Mouse (Mus musculus) spleen, adult 2 months (tissue): ENCODE measurements around the gene Sectm1a.

ENCODE experiments used
- CTCF ChIP-seq: fragments of 200-500 bp; IDR thresholded peaks from 2 replicates; pipeline ENCODE4 v1.5.1; 2011; ENCODE audit warnings: mild to moderate bottlenecking, inconsistent platforms; ENCODE audit not compliant: insufficient read depth, insufficient read length, insufficient replicate concordance; ENCODE audit errors: extremely low read depth
- POLR2A ChIP-seq: fragments of 200-500 bp; IDR thresholded peaks from 2 replicates; pipeline ENCODE4 v1.6.1; 2011; ENCODE audit warnings: low read depth, low read length, inconsistent platforms

GRCm38 (mm10) chr11:121082250-121082649, 1.2 kb upstream of the Sectm1a start:
- TF ChIP-seq CTCF (no peak), POLR2A (no peak)
